Mouse (Mus musculus) C2C12 (cell line): Measurements from ENCODE around the gene Tespa1.

Experiments
- CTCF ChIP-seq: IDR thresholded peaks from one replicate; pipeline ENCODE4 v1.5.1; 2011; ENCODE audit not compliant: control insufficient read depth, insufficient read depth, insufficient read length
- FOSL1 ChIP-seq: IDR thresholded peaks from one replicate; pipeline ENCODE4 v1.8.0; 2011; ENCODE audit warnings: mild to moderate bottlenecking, low read length; ENCODE audit not compliant: poor library complexity, insufficient read depth, severe bottlenecking
- MAX ChIP-seq: IDR thresholded peaks from one replicate; pipeline ENCODE4 v1.6.1; 2011; ENCODE audit warnings: mild to moderate bottlenecking, control low read depth
- MYOG ChIP-seq: IDR thresholded peaks from one replicate; pipeline ENCODE4 v1.6.1; 2011; ENCODE audit not compliant: control insufficient read depth, insufficient read length; ENCODE audit errors: extremely low read depth
- USF1 ChIP-seq: IDR thresholded peaks from one replicate; pipeline ENCODE4 v1.6.1; 2011; ENCODE audit warnings: low read depth, mild to moderate bottlenecking, control low read depth, moderate library complexity

DNA sequence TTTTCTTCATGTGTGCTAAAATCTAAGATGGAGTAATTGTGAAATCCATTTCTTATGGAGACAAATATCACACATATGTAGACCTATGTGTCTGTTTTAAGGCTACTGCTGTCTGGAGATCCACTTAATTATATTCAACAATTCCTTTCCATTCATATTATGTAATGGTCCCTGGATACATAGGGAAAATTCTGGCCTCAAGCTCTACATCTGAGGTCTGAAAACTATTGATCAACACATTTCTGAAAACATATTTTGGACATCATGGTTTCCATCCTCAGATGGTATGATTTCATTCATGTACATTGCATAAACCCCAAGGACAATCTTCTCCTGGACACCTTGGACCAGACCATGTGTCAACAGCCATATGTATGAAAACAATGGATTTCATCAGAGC lies 71.6 kb downstream of the Tespa1 start, which contains the start of gene Vmn2r84:
- no peak for TF ChIP-seq CTCF
- TF ChIP-seq FOSL1 = no peak
- no peak for TF ChIP-seq USF1
- TF ChIP-seq MAX = no peak
- no peak for TF ChIP-seq MYOG
